Mouse (Mus musculus) cortical plate, adult 2 months (tissue): ENCODE results near the gene Rapgef2. TPM values are rescaled to one million over a fixed set of nuclear protein-coding genes. Genes with fewer than 3 reads are reported as not detected.
A peak's percentile ranks its signal among the peaks of the same experiment; 100 is the strongest.
"Not testable (repeated sequence)": the region's sequence is repeated elsewhere in the genome, so short reads cannot be mapped to it uniquely, and the experiment has no call there.

Experiments used
- H3K27ac ChIP-seq: fragments of 200-500 bp; 2 replicates; pipeline ENCODE4 v1.5.1; 2012; ENCODE audit warnings: low read length, control low read depth, inconsistent platforms; ENCODE audit not compliant: insufficient read depth
- H3K4me1 ChIP-seq: fragments of 200-500 bp; 2 replicates; pipeline ENCODE4 v1.6.1; 2011; ENCODE audit warnings: low read length; ENCODE audit not compliant: control insufficient read depth, insufficient read depth
- H3K4me3 ChIP-seq: fragments of 200-500 bp; 2 replicates; pipeline ENCODE4 v1.5.1; 2011; ENCODE audit warnings: mild to moderate bottlenecking, low read length, control low read depth; ENCODE audit not compliant: insufficient read depth
- CTCF ChIP-seq: fragments of 200-500 bp; IDR thresholded peaks from 2 replicates; pipeline ENCODE4 v1.5.1; 2011; ENCODE audit warnings: mild to moderate bottlenecking, control low read depth, low read length; ENCODE audit not compliant: insufficient read depth; ENCODE audit errors: extremely low read depth
- POLR2A ChIP-seq: fragments of 200-500 bp; IDR thresholded peaks from 2 replicates; pipeline ENCODE4 v1.6.1; 2011; ENCODE audit warnings: mild to moderate bottlenecking, low read length, control low read depth; ENCODE audit not compliant: insufficient read depth; ENCODE audit errors: extremely low read depth
- polyA plus RNA-seq: library from polyadenylated mRNA; depleted of rRNA; stranded (reverse); fragments of >200 nt; gene quantifications from 2 replicates; pipeline ENCODE4 v1.2.3, GENCODE M21; 2012

Gene Rapgef2
- polyA plus RNA-seq, 1 experiment, result 45.3 TPM

GRCm38 (mm10) chr3:79069891-79070290 is 216.4 kb downstream of the Rapgef2 start:
- Histone ChIP-seq H3K4me3 (no peak overlapping the region), H3K4me1 (peaks cover 2% of the 10 kb centered on the region; the same call in 1 of the 2 replicates), H3K27ac (peak overlapping the region; percentile 4; the same call in 1 of the 2 replicates)
- no peak for TF ChIP-seq CTCF
- TF ChIP-seq POLR2A, result no peak

DNA sequence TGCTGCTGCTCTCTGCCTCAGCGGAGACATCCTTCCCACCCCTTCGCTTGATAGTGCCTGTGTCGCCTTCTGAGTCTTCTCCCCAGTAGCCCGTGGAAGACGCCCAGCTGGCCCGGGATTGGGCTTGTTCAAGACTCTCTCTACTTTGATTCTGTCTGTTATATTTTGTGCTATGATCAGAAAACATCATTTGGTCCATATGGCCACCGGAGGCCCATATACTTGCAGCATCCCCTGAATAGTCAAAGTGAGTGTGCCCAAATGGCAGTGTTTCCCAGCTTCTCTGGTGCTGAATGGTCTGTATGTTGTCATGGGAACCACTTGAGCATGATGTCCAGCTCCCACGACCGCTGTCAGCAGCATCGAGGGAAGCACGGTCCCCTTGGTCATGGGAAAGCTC is 217.3 kb downstream of the Rapgef2 start:
- Histone ChIP-seq H3K4me1 (peaks cover 2% of the 10 kb centered on the region; the same call in 1 of the 2 replicates), H3K4me3 (no peak overlapping the region), H3K27ac (no peak overlapping the region)
- TF ChIP-seq CTCF (no peak), POLR2A (no peak)

- TF ChIP-seq CTCF (no peak), POLR2A (no peak)
- Histone ChIP-seq H3K4me1 (no peaks in the 10 kb centered on the region), H3K4me3 (no peak overlapping the region), H3K27ac (peak overlapping the region; percentile 33; the same call in 1 of the 2 replicates)
Observed at GRCm38 (mm10) chr3:79066455-79067055, 219.8 kb downstream of the Rapgef2 start.

- Histone ChIP-seq H3K27ac (no peak overlapping the region), H3K4me1 (peaks cover 1% of the 10 kb centered on the region; the same call in 1 of the 2 replicates), H3K4me3 (no peak overlapping the region)
- no peak for TF ChIP-seq CTCF
- no peak for TF ChIP-seq POLR2A
Observed at GRCm38 (mm10) chr3:79064096-79064495, 222.2 kb downstream of the Rapgef2 start.

DNA sequence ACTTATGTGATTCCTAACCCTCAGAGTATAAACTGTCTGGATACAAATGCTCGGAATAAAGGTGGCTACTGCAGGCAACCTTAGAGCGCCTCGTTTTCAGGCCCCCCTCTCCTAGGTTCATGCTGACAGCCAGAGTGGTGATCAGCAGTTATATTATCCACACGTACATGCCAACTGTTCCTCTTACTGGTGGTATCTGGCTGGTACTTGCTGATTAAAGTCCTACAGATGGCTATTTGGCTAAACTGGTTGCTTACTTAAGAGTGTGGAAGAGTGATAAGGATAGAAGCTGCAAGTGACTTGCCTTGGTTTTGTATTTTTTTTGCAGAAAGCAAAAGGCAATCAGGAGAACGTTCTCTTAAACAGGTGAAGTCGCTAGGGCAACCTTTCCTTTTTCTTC is 224.9 kb downstream of the Rapgef2 start:
- no peak overlapping the region for H3K27ac ChIP-seq

GRCm38 (mm10) chr3:79058491-79058890 is 227.8 kb downstream of the Rapgef2 start:
- not testable (repeated sequence) for H3K4me3 ChIP-seq, H3K27ac ChIP-seq

More for the DNA sequence above, 224.9 kb downstream of the Rapgef2 start:
- TF ChIP-seq POLR2A, result no peak
- no peak for TF ChIP-seq CTCF
- Histone ChIP-seq H3K4me3 (no peak overlapping the region), H3K4me1 (peaks cover 1% of the 10 kb centered on the region; the same call in 1 of the 2 replicates)

DNA sequence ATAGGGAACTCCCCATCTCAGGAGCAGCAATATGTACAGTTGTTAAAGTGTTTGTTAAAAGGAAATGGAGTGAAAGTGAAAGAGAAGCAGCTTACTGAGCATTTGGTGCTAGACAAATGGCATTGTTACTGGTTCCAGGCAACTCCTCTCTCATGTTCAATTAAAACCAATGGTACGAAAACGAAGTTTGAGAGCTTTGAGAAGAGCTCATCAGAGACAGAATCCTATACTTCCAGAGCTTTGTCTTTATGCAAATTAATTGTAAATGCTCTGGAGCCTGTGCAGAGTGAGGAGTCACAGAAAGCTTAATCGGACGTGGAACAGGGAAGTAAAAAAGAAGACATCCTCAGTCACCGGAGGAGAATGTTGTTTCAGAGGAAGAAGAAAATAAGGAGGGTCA is 241.1 kb downstream of the Rapgef2 start:
- Histone ChIP-seq H3K4me1 (no peaks in the 10 kb centered on the region), H3K27ac (no peak overlapping the region), H3K4me3 (no peak overlapping the region)
- TF ChIP-seq CTCF (no peak), POLR2A (no peak)

More at GRCm38 (mm10) chr3:79058491-79058890, 227.8 kb downstream of the Rapgef2 start:
- H3K4me1 ChIP-seq, result not testable (repeated sequence)

- H3K4me1 ChIP-seq, result no peaks in the 10 kb centered on the region
- H3K27ac ChIP-seq, result no peak overlapping the region
- no peak for TF ChIP-seq POLR2A
- TF ChIP-seq CTCF, result no peak
- H3K4me3 ChIP-seq, result no peak overlapping the region
Observed at GRCm38 (mm10) chr3:79042973-79043372, 243.3 kb downstream of the Rapgef2 start.

- no peak overlapping the region for H3K4me3 ChIP-seq
- no peak for TF ChIP-seq CTCF
- no peak for TF ChIP-seq POLR2A
- no peak overlapping the region for H3K27ac ChIP-seq
- no peaks in the 10 kb centered on the region for H3K4me1 ChIP-seq
Observed at GRCm38 (mm10) chr3:79039666-79040450, 246.5 kb downstream of the Rapgef2 start.

- TF ChIP-seq CTCF (no peak), POLR2A (no peak)
- Histone ChIP-seq H3K27ac (no peak overlapping the region), H3K4me1 (no peaks in the 10 kb centered on the region), H3K4me3 (no peak overlapping the region)
Observed at GRCm38 (mm10) chr3:79039008-79039407, 247.3 kb downstream of the Rapgef2 start.
